19 mouse cellular contexts compared by ENCODE assay signal in genomic region chr9:22837702-22838210, GRCm38 (mm10).
DNase-seq lines count a peak whose midpoint lies in the region; ATAC-seq and TF ChIP-seq lines count a peak whose summit lies in the region.
"Had no signal": no experiment of that assay in that cellular context is flagged by ENCODE, and none has a peak within 500 bp of the region (broad histone marks: within the 10 kb centered on the region; RNA-seq: fewer than 3 reads in every experiment).

No protein-coding gene starts in this region.

- H3K4me1 ChIP-seq in hindbrain, embryonic 11.5 days (replicated peaks; ENCODE audit: control insufficient read depth, insufficient read depth, low read length), result 0 out of 2 replicates have a peak, but pooled peaks cover 3% of the 10 kb centered on the region
- H3K4me1 ChIP-seq in hindbrain, embryonic 16.5 days (ENCODE audit: control insufficient read depth, insufficient read depth, low read depth, low read length), result no peaks in the 10 kb centered on the region
- peaks cover 11% of the 10 kb centered on the region; the same call in 1 of the 2 replicates for H3K4me1 ChIP-seq in midbrain, embryonic 12.5 days
- no peaks in the 10 kb centered on the region for H3K4me1 ChIP-seq in midbrain, postnatal 0 days (ENCODE audit: insufficient read depth, low read length)
- peaks cover 19% of the 10 kb centered on the region for H3K4me1 ChIP-seq in limb, embryonic 10.5 days

- H3K9ac ChIP-seq in hindbrain, embryonic 11.5 days (ENCODE audit: low read depth, low read length), result no peak overlapping the region
- no peak overlapping the region for H3K9ac ChIP-seq in hindbrain, embryonic 16.5 days (ENCODE audit: low read depth, low read length)
- no peak overlapping the region for H3K9ac ChIP-seq in midbrain, embryonic 12.5 days (replicated peaks)
- H3K9ac ChIP-seq in midbrain, postnatal 0 days (replicated peaks; ENCODE audit: low read length, poor library complexity, severe bottlenecking), result no peak overlapping the region
- H3K9ac ChIP-seq: embryonic facial prominence, embryonic 13.5 days; limb, embryonic 15.5 days; liver, postnatal 0 days had no signal

- no peaks in the 10 kb centered on the region for H3K27me3 ChIP-seq in hindbrain, embryonic 11.5 days (ENCODE audit: control insufficient read depth, insufficient read depth, low read length)
- no peaks in the 10 kb centered on the region for H3K27me3 ChIP-seq in hindbrain, embryonic 16.5 days (replicated peaks; ENCODE audit: control insufficient read depth, insufficient read depth, low read length)
- H3K27me3 ChIP-seq in midbrain, embryonic 12.5 days, result no peaks in the 10 kb centered on the region
- H3K27me3 ChIP-seq in midbrain, postnatal 0 days (ENCODE audit: insufficient read depth, low read length), result no peaks in the 10 kb centered on the region
- H3K27me3 ChIP-seq in limb, embryonic 10.5 days (ENCODE audit: low read depth, poor library complexity, severe bottlenecking), result no peaks in the 10 kb centered on the region
- H3K27me3 ChIP-seq: embryonic facial prominence, embryonic 13.5 days; limb, embryonic 15.5 days had no signal

- H3K4me2 ChIP-seq in hindbrain, embryonic 11.5 days (replicated peaks; ENCODE audit: low read depth, low read length), result no peak overlapping the region
- no peak overlapping the region for H3K4me2 ChIP-seq in hindbrain, embryonic 16.5 days (ENCODE audit: low read length)
- H3K4me2 ChIP-seq in midbrain, embryonic 12.5 days (replicated peaks), result no peak overlapping the region
- H3K4me2 ChIP-seq in midbrain, postnatal 0 days (ENCODE audit: low read depth, low read length, poor library complexity, severe bottlenecking), result no peak overlapping the region
- H3K4me2 ChIP-seq: embryonic facial prominence, embryonic 13.5 days; limb, embryonic 15.5 days had no signal

- no peak overlapping the region for H3K4me3 ChIP-seq in hindbrain, embryonic 11.5 days (ENCODE audit: low read depth, low read length)
- no peak overlapping the region for H3K4me3 ChIP-seq in hindbrain, embryonic 16.5 days (ENCODE audit: low read length)
- H3K4me3 ChIP-seq in midbrain, embryonic 12.5 days, result no peak overlapping the region
- H3K4me3 ChIP-seq in midbrain, postnatal 0 days (ENCODE audit: low read depth, low read length), result no peak overlapping the region
- no peak overlapping the region for H3K4me3 ChIP-seq in limb, embryonic 10.5 days
- H3K4me3 ChIP-seq: embryonic facial prominence, embryonic 13.5 days; heart, adult 2 months; layer of hippocampus, adult 2 months; limb, embryonic 15.5 days had no signal

- peak; percentile 53; the same call in 1 of the 2 replicates for ATAC-seq in hindbrain, embryonic 11.5 days (ENCODE audit: low FRiP score)
- no peak for ATAC-seq in hindbrain, embryonic 16.5 days
- ATAC-seq in midbrain, embryonic 12.5 days (ENCODE audit: low FRiP score, low read depth), result peak; percentile 49; the same call in 1 of the 2 replicates
- no peak for ATAC-seq in midbrain, postnatal 0 days (ENCODE audit: low FRiP score)
- ATAC-seq: inflammation-experienced regulatory T-cells, adult 6 months; liver, postnatal 0 days had no signal

- no peaks in the 10 kb centered on the region for H3K9me3 ChIP-seq in hindbrain, embryonic 11.5 days (ENCODE audit: control insufficient read depth, low read length)
- H3K9me3 ChIP-seq in hindbrain, embryonic 16.5 days (ENCODE audit: control insufficient read depth, low read length), result no peaks in the 10 kb centered on the region
- H3K9me3 ChIP-seq in midbrain, embryonic 12.5 days, result no peaks in the 10 kb centered on the region
- H3K9me3 ChIP-seq in midbrain, postnatal 0 days (ENCODE audit: low read length), result no peaks in the 10 kb centered on the region
- no peaks in the 10 kb centered on the region for H3K9me3 ChIP-seq in limb, embryonic 10.5 days (replicated peaks)
- H3K9me3 ChIP-seq: embryonic facial prominence, embryonic 13.5 days; limb, embryonic 15.5 days had no signal

- H3K27ac ChIP-seq in hindbrain, embryonic 11.5 days (ENCODE audit: low read depth, low read length), result no peak overlapping the region
- H3K27ac ChIP-seq in hindbrain, embryonic 16.5 days (ENCODE audit: low read depth, low read length), result no peak overlapping the region
- H3K27ac ChIP-seq in midbrain, embryonic 12.5 days (replicated peaks), result no peak overlapping the region
- no peak overlapping the region for H3K27ac ChIP-seq in midbrain, postnatal 0 days (ENCODE audit: low read depth, low read length)
- peak overlapping the region; percentile 73 for H3K27ac ChIP-seq in limb, embryonic 10.5 days
- H3K27ac ChIP-seq: embryonic facial prominence, embryonic 13.5 days; heart, adult 2 months; layer of hippocampus, adult 2 months; limb, embryonic 15.5 days had no signal

- 21% methylated on average over 4 of the region's 4 CpGs for WGBS in hindbrain, embryonic 11.5 days
- 20% methylated on average over 4 of the region's 4 CpGs for WGBS in hindbrain, embryonic 16.5 days
- 23% methylated on average over 4 of the region's 4 CpGs for WGBS in midbrain, embryonic 12.5 days
- 24% methylated on average over 4 of the region's 4 CpGs for WGBS in midbrain, postnatal 0 days
- 29% methylated on average over 4 of the region's 4 CpGs for WGBS in limb, embryonic 10.5 days

- DNase-seq in hindbrain, embryonic 11.5 days (ENCODE audit: low spot score), result peak; percentile 18
- DNase-seq in midbrain, postnatal 0 days (ENCODE audit: low spot score), result no peak
- DNase-seq in WW6 (ENCODE audit: low read depth, low spot score), result peak; percentile 38
- DNase-seq in limb, embryonic 10.5 days (ENCODE audit: low spot score), result no peak
- DNase-seq in adrenal gland, postnatal 4 days (ENCODE audit: low spot score in 2 of 2), result no peak
- DNase-seq in right cerebral cortex, postnatal 4 days, result no peak
- DNase-seq: adrenal gland, adult 8-10 months; cerebellum, adult 9-11 months; heart, adult 2 months; heart, postnatal 10 days; liver, postnatal 0 days; right cerebral cortex, postnatal 14 days; thymus, postnatal 4 days had no signal

- no peak for TF ChIP-seq CTCF in midbrain, postnatal 0 days (IDR thresholded peaks at IDR 0.05)

- H3K36me3 ChIP-seq in hindbrain, embryonic 11.5 days (ENCODE audit: control insufficient read depth, insufficient read depth, low read length), result no peaks in the 10 kb centered on the region
- no peaks in the 10 kb centered on the region for H3K36me3 ChIP-seq in hindbrain, embryonic 16.5 days (ENCODE audit: control insufficient read depth, insufficient read depth, low read length)
- no peaks in the 10 kb centered on the region for H3K36me3 ChIP-seq in midbrain, embryonic 12.5 days
- H3K36me3 ChIP-seq in midbrain, postnatal 0 days (ENCODE audit: insufficient read depth, low read length), result no peaks in the 10 kb centered on the region
- H3K36me3 ChIP-seq in limb, embryonic 10.5 days, result no peaks in the 10 kb centered on the region
- H3K36me3 ChIP-seq: embryonic facial prominence, embryonic 13.5 days; limb, embryonic 15.5 days had no signal

Comparison
In these comparisons a context has a peak if more than half of its experiments do, and no peak if none do; other contexts are left out.
1. ATAC-seq: peak in hindbrain, embryonic 11.5 days (single experiment) and midbrain, embryonic 12.5 days (single experiment); none in hindbrain, embryonic 16.5 days (single experiment) and midbrain, postnatal 0 days (single experiment).
2. DNase-seq: peak in hindbrain, embryonic 11.5 days (single experiment) and WW6 (single experiment); none in midbrain, postnatal 0 days (single experiment), limb, embryonic 10.5 days (single experiment), adrenal gland, postnatal 4 days (0 of 2) and right cerebral cortex, postnatal 4 days (single experiment).